Mouse (Mus musculus) embryonic stem cell, embryonic (primary cell): ENCODE results near the gene Lsm2.

Experiments used
- CTCF ChIA-PET, 4 experiments: fragments of 300-600 bp in 2 of 4; fragments of 350-600 bp in 2 of 4; sonication (Branson Sonifier 250); formaldehyde crosslinking; loops; one replicate each; lab custom pipeline; 2022; ENCODE audit warnings: inconsistent platforms in 2 of 4; lab: Charles Lee
- POLR2A ChIA-PET, 4 experiments: fragments of 300-600 bp in 2 of 4; fragments of 350-600 bp in 2 of 4; sonication (Branson Sonifier 250); formaldehyde crosslinking; loops; one replicate each; lab custom pipeline; 2022; ENCODE audit warnings: antibody characterized with exemption in 4 of 4, inconsistent platforms in 1 of 4; lab: Charles Lee

The Lsm2 gene

GRCm38 (mm10) chr17:35007387-35007991, 25.8 kb downstream of the Lsm2 start:
- CTCF ChIA-PET = interaction anchor here in 1 of 4 experiments (1.0 kb wide), 1 partner anchor 159 kb away, joined by 3 read pairs; no protein-coding TSS in a partner anchor
- POLR2A ChIA-PET = interaction anchor here in 3 of 4 experiments (0.6 to 2.5 kb wide), 5 partner anchors 8 to 1068 kb away, joined by 3 to 10 read pairs (median 3); no protein-coding TSS in a partner anchor

GRCm38 (mm10) chr17:35009586-35009985, 27.9 kb downstream of the Lsm2 start:
- CTCF ChIA-PET = interaction anchor here in 1 of 4 experiments (1.1 kb wide), 1 partner anchor 12 kb away, joined by 5 read pairs; no protein-coding TSS in a partner anchor
- POLR2A ChIA-PET = interaction anchor here in 2 of 4 experiments (0.7 to 1.4 kb wide), 4 partner anchors 13 to 78 kb away, joined by 3 to 4 read pairs (median 3); no protein-coding TSS in a partner anchor

DNA sequence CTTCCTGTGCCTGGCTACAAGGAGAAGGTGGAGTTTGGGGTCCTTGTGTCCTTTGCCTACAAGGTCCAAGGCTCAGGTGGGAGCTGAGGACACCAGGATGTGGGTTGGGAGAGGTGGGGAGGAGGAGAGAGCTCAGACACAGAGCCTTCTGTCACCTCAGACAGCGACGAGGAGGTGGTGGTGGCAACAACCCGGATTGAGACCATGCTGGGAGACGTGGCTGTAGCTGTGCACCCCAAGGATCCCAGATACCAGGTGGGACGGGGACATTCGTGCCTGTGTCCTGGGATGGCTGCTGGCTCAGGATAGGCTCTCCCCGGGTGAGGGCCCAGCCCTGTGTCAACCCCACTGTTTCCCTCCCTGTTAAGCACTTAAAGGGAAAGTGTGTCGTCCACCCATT, 29.8 kb downstream of the Lsm2 start:
- CTCF ChIA-PET = interaction anchor here in 1 of 4 experiments (1.3 kb wide), 1 partner anchor 9 kb away, joined by 3 read pairs; no protein-coding TSS in a partner anchor
- POLR2A ChIA-PET = interaction anchor here in 3 of 4 experiments (0.5 to 1.5 kb wide), 11 partner anchors 10 to 151 kb away, joined by 3 to 9 read pairs (median 3); partner anchors contain the start of genes Csnk2b (in 1 of the 3), Ddah2 (in 1 of the 3), Gpank1 (in 1 of the 3) and Msh5 (in 1 of the 3)

GRCm38 (mm10) chr17:35012430-35012829, 30.8 kb downstream of the Lsm2 start:
- CTCF ChIA-PET = interaction anchor here in 1 of 4 experiments (0.8 to 1.3 kb wide), 2 partner anchors 8 to 10 kb away, joined by 3 read pairs; no protein-coding TSS in a partner anchor
- POLR2A ChIA-PET = interaction anchor here in 3 of 4 experiments (0.5 to 1.5 kb wide), 8 partner anchors 10 to 150 kb away, joined by 3 to 6 read pairs (median 3); partner anchors contain the start of genes Msh5 (in 1 of the 3) and Sapcd1 (in 1 of the 3)

GRCm38 (mm10) chr17:35013221-35013620, 31.6 kb downstream of the Lsm2 start:
- POLR2A ChIA-PET = interaction anchor here in 2 of 4 experiments (1.0 to 1.5 kb wide), 4 partner anchors 9 to 133 kb away, joined by 3 to 5 read pairs (median 3); partner anchors contain the start of gene Sapcd1 (in 1 of the 2)
- CTCF ChIA-PET = interaction anchor here in 1 of 4 experiments (0.8 kb wide), 1 partner anchor 9 kb away, joined by 3 read pairs; no protein-coding TSS in a partner anchor

DNA sequence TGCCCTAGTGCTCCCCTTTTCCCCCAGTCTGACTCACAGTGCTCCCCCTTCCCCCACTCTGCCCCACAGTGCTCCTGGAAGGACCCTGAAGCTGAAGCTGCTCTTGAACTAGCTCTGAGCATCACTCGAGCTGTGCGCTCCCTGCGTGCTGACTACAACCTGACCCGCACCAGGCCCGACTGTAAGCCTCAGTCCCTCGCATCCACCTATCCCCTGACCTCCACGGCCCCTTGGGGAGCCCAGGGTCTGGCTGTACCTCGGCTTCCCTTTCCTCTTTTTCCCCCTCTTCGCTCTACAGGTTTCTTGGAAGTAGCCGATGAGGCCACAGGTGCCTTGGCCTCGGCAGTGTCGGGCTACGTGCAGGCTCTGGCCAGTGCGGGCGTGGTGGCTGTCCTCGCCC, 33.6 kb downstream of the Lsm2 start:
- POLR2A ChIA-PET = interaction anchor here (0.6 to 1.7 kb wide), 11 partner anchors 10 to 131 kb away, joined by 3 to 11 read pairs (median 4); partner anchors contain the start of genes Ddah2 (in 1 of the 4), Ly6g6e (in 1 of the 4) and Msh5 (in 1 of the 4)

GRCm38 (mm10) chr17:35016376-35016775, 34.7 kb downstream of the Lsm2 start, which contains the start of gene Vwa7:
Gene Vwa7 (plus strand): TSS chr17:35016579.
- ChIA-PET POLR2A (interaction anchor here in 2 of 4 experiments (0.7 to 2.6 kb wide), 6 partner anchors 16 to 130 kb away, joined by 3 to 6 read pairs (median 3); partner anchors contain the start of gene Ly6g6e (in 2 of the 2)), CTCF (interaction anchor here in 1 of 4 experiments (1.1 kb wide), 1 partner anchor 14 kb away, joined by 3 read pairs; no protein-coding TSS in a partner anchor)

More for the DNA sequence above, 33.6 kb downstream of the Lsm2 start:
- CTCF ChIA-PET = interaction anchor here in 3 of 4 experiments (0.6 to 0.9 kb wide), 4 partner anchors 74 to 818 kb away, joined by 3 to 8 read pairs (median 4); partner anchors contain the start of gene Abhd16a (in 1 of the 3)

DNA sequence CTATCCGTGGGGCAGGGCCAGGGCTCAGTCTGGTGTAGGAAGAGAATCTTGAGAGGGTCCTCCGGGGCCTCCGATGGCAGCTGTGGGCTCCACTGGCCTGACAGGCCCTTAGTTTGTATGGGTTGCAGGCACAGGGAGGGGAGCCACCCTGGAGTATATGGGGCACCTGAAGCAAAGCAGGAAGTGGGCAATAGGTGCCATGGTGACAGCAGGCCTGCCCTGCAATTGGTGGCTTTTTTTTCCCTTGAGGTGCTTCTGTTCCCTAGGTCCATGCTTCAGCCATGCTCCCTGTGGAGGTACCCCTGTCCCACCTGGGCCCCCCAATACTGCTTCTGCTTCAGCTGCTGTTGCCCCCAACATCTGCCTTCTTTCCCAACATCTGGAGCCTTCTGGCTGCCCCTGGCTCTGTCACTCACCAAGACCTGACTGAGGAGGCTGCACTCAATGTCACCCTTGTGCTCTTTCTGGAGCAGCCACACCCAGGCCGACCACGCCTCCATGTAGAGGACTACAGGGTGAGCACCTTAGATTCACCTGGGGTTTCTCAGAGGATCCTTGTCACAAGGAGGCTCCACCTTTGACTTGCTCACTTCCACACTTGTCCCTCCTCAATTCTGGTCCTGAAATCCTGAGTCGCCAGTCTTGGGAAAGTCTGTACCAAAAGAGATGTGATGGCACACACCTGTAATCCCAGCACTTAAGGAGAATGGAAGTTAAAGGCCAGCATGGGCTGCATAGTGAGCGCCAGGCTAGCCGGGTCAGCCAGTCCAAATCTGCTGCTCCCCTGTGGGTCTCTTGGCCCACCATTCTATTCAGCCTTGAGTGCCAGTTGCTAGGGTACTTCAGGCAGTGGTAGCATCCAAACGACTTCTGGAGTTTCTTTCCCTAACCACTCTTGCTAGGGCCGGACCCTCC, 35.4 kb downstream of the Lsm2 start:
- ChIA-PET CTCF (interaction anchor here in 1 of 4 experiments (0.5 to 1.1 kb wide), 2 partner anchors 8 to 15 kb away, joined by 3 read pairs; no protein-coding TSS in a partner anchor), POLR2A (interaction anchor here in 2 of 4 experiments (0.6 to 2.6 kb wide), 9 partner anchors 9 to 130 kb away, joined by 3 to 6 read pairs (median 3); partner anchors contain the start of genes Ddah2 (in 1 of the 2), Ly6g6e (in 1 of the 2) and Sapcd1 (in 1 of the 2))

GRCm38 (mm10) chr17:35017706-35018030, 36.0 kb downstream of the Lsm2 start:
- POLR2A ChIA-PET = interaction anchor here in 2 of 4 experiments (0.7 to 2.6 kb wide), 11 partner anchors 9 to 130 kb away, joined by 3 to 6 read pairs (median 4); partner anchors contain the start of genes Ddah2 (in 1 of the 2), Ly6g6e (in 1 of the 2) and Sapcd1 (in 1 of the 2)
- CTCF ChIA-PET = interaction anchor here in 1 of 4 experiments (0.8 kb wide), 1 partner anchor 12 kb away, joined by 3 read pairs; no protein-coding TSS in a partner anchor

DNA sequence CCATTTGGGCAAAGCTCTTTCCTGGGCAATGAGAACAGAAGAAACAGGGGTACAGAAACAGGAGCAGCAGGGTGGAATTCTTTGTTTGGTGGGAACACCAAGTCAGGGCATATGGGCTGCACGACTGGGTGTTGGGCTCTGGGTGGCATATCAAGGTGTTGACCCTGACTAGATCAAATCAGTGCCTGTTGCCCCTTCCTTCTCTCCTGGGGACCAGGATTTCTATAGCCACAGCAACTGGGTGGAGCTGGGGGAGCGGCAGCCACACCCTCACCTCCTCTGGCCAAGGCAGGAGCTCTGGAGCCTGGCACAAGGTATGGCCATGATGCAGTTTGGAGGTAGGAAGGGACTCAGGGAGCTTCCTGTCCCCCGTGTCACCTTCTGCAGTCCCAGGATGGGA, 36.5 kb downstream of the Lsm2 start:
- ChIA-PET POLR2A (interaction anchor here in 3 of 4 experiments (0.6 to 2.6 kb wide), 14 partner anchors 10 to 226 kb away, joined by 3 to 6 read pairs (median 3); partner anchors contain the start of genes Ddah2 (in 1 of the 3), Ly6g6e (in 1 of the 3) and Sapcd1 (in 1 of the 3)), CTCF (interaction anchor here in 1 of 4 experiments (0.7 to 0.8 kb wide), 2 partner anchors 12 to 66 kb away, joined by 3 read pairs; no protein-coding TSS in a partner anchor)

DNA sequence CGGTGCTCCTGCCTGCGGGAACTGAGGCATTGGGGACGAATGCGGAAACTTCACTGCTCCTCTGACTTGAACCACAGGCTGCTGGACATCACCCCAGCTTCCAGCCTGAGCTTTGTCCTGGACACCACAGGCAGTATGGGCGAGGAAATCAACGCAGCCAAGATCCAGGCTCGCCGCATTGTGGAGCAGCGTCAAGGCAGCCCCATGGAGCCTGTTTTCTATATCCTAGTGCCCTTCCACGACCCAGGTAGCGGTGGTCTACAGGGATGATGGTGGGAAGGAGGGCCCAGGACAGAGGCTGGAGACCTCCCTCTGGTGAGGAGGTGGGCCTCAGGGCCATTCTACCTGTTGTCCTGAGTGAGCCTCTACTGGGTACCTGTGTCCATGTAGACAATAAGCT, 38.2 kb downstream of the Lsm2 start:
- ChIA-PET POLR2A (interaction anchor here in 3 of 4 experiments (1.2 to 2.8 kb wide), 5 partner anchors 8 to 127 kb away, joined by 4 to 13 read pairs (median 7); partner anchors contain the start of genes Ddah2 (in 1 of the 3), Msh5 (in 1 of the 3), Sapcd1 (in 1 of the 3) and Vars (in 1 of the 3)), CTCF (interaction anchor here in 2 of 4 experiments (0.5 to 2.5 kb wide), 4 partner anchors 10 to 93 kb away, joined by 3 to 27 read pairs (median 6); partner anchors contain the start of gene Abhd16a (in 1 of the 2))

- ChIA-PET POLR2A (interaction anchor here in 3 of 4 experiments (0.9 to 2.8 kb wide), 25 partner anchors 10 to 222 kb away, joined by 3 to 15 read pairs (median 4); partner anchors contain the start of genes Ddah2 (in 2 of the 3), Ddx39b (in 2 of the 3), Gpank1 (in 2 of the 3) and Csnk2b (in 1 of the 3)), CTCF (interaction anchor here (0.5 to 2.7 kb wide), 38 partner anchors 9 to 449 kb away, joined by 3 to 27 read pairs (median 5); partner anchors contain the start of genes Abhd16a (in 2 of the 4), Csnk2b (in 2 of the 4), Gpank1 (in 2 of the 4) and Msh5 (in 2 of the 4))
Measured at GRCm38 (mm10) chr17:35020551-35020950, 38.9 kb downstream of the Lsm2 start.

- CTCF ChIA-PET = interaction anchor here (0.5 to 2.7 kb wide), 68 partner anchors 8 to 450 kb away, joined by 3 to 27 read pairs (median 4); partner anchors contain the start of genes Csnk2b (in 3 of the 4), Gpank1 (in 3 of the 4), Msh5 (in 3 of the 4) and Abhd16a (in 2 of the 4)
- POLR2A ChIA-PET = interaction anchor here (0.6 to 2.8 kb wide), 41 partner anchors 9 to 221 kb away, joined by 3 to 15 read pairs (median 4); partner anchors contain the start of genes Gpank1 (in 3 of the 4), Msh5 (in 3 of the 4), Csnk2b (in 2 of the 4) and D17H6S53E (in 2 of the 4)
Measured at GRCm38 (mm10) chr17:35021163-35021808, 39.6 kb downstream of the Lsm2 start.

- CTCF ChIA-PET = interaction anchor here (0.5 to 2.7 kb wide), 62 partner anchors 8 to 511 kb away, joined by 3 to 27 read pairs (median 4); partner anchors contain the start of genes Csnk2b (in 3 of the 4), Gpank1 (in 3 of the 4), Msh5 (in 3 of the 4) and Abhd16a (in 2 of the 4)
- POLR2A ChIA-PET = interaction anchor here (0.6 to 2.8 kb wide), 51 partner anchors 8 to 220 kb away, joined by 3 to 15 read pairs (median 4); partner anchors contain the start of genes Gpank1 (in 3 of the 4), Msh5 (in 3 of the 4), Csnk2b (in 2 of the 4) and D17H6S53E (in 2 of the 4)
Measured at GRCm38 (mm10) chr17:35021842-35022477, 40.3 kb downstream of the Lsm2 start.
